Mouse (Mus musculus) embryonic facial prominence, embryonic 11.5 days (tissue): ENCODE measurements around the gene Dus1l. TPM values are rescaled to one million over a fixed set of nuclear protein-coding genes. Genes with fewer than 3 reads are reported as not detected.

Source experiments
- ATAC-seq: fragments of 200-750 bp; cut with Nextera tagmentation; replicated peaks from 2 replicates; pipeline ENCODE4 v1.8.0; 2017; ENCODE audit warnings: low read depth; ENCODE audit not compliant: insufficient number of reproducible peaks, low FRiP score, low TSS enrichment
- DNase-seq: peaks from one replicate; pipeline ENCODE4 v3.0.0-alpha.2; 2015; ENCODE audit warnings: low spot score
- H3K27ac ChIP-seq: fragments of 300-500 bp; sonication (generic); replicated peaks from 2 replicates; pipeline ENCODE4 v1.5.1; 2014; ENCODE audit warnings: mild to moderate bottlenecking, low read depth, low read length, control low read depth
- H3K27me3 ChIP-seq: fragments of 300-500 bp; sonication (generic); 2 replicates; pipeline ENCODE4 v1.6.1; 2014; ENCODE audit warnings: mild to moderate bottlenecking, low read length, moderate library complexity, mixed read lengths; ENCODE audit not compliant: control insufficient read depth, insufficient read depth
- H3K36me3 ChIP-seq: fragments of 300-500 bp; sonication (generic); replicated peaks from 2 replicates; pipeline ENCODE4 v1.6.1; 2014; ENCODE audit warnings: low read depth, mild to moderate bottlenecking, low read length, moderate library complexity, mixed read lengths; ENCODE audit not compliant: control insufficient read depth, insufficient read depth
- H3K4me1 ChIP-seq: fragments of 300-500 bp; sonication (generic); 2 replicates; pipeline ENCODE4 v1.6.1; 2014; ENCODE audit warnings: low read length, mixed read lengths; ENCODE audit not compliant: control insufficient read depth, insufficient read depth
- H3K4me2 ChIP-seq: fragments of 300-500 bp; sonication (generic); 2 replicates; pipeline ENCODE4 v1.6.1; 2014; ENCODE audit warnings: low read depth, mild to moderate bottlenecking, control low read depth, low read length, moderate library complexity
- H3K4me3 ChIP-seq: fragments of 300-500 bp; sonication (generic); 2 replicates; pipeline ENCODE4 v1.5.1; 2014; ENCODE audit warnings: low read depth, low read length, control low read depth
- H3K9ac ChIP-seq: fragments of 300-500 bp; sonication (generic); replicated peaks from 2 replicates; pipeline ENCODE4 v1.6.1; 2014; ENCODE audit warnings: mild to moderate bottlenecking, control low read depth, low read length
- H3K9me3 ChIP-seq: fragments of 300-500 bp; sonication (generic); replicated peaks from 2 replicates; pipeline ENCODE4 v1.6.1; 2016; ENCODE audit warnings: mild to moderate bottlenecking, low read length, inconsistent platforms, mixed read lengths; ENCODE audit not compliant: control insufficient read depth
- WGBS: fragments of 180-500 bp; shearing (Covaris S2); extraction: QIAGEN DNeasy Blood & Tissue Kit; methylation state at CpG from one replicate; pipeline ENCODE4 v1.1.7; 2014; 5-methylcytosine and 5-hydroxymethylcytosine counted together
- polyA plus RNA-seq: library from polyadenylated mRNA; unstranded; fragments of >200 nt; fragmentation: Nextera tagmentation; extraction: Ambion mirVana; gene quantifications from 2 replicates; pipeline ENCODE4 v1.2.1, GENCODE M21; 2014

The Dus1l gene
- polyA plus RNA-seq, 1 experiment from 2014 or later, result 72.8 TPM

DNA sequence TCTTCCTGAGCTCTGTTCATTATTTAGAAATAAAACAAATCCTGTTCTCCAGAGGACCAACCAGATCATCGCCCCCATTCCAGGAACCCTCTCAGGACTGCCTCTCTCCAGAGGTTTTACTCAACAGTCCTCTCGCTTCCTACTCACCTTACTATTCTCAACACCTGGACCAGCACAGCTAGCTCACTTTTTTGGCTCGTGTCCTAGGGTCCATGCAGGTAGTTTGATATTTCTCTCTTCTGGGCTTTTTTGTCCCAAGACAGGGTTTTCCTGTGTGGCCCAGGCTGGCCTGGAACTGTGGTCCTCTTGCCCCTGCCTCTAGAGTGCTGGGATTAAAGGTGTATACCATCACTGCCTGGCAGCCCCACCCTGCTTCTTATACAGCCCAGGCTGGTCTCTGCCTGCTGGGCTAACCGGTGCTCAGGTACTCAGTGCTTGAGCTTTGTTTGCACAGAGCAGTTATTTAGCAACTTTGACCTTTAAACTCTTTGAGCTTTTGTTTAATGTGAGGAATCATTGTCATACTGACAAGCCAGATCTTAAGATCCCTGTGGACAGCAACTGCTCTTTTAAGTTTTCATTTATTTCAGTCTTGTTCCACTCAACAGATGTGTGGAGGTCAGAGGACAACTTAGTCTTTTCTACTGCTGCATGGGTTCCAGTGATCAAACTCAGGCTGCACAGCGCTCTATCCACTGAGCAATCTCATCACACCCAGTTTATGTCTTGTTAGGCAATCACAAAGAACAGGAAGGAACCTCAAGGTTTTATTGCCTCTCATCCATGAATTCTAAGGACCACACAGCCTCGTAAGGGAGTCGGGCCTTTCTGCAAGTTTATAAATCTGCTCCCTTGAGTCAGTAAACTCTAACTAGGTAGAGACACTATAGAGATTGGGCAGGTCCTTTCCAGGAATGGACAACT lies 9.4 kb upstream of the Dus1l start:
- ATAC-seq, result no peak
- Histone ChIP-seq H3K36me3 (peaks cover 35% of the 10 kb centered on the region), H3K4me3 (no peak overlapping the region)

DNA sequence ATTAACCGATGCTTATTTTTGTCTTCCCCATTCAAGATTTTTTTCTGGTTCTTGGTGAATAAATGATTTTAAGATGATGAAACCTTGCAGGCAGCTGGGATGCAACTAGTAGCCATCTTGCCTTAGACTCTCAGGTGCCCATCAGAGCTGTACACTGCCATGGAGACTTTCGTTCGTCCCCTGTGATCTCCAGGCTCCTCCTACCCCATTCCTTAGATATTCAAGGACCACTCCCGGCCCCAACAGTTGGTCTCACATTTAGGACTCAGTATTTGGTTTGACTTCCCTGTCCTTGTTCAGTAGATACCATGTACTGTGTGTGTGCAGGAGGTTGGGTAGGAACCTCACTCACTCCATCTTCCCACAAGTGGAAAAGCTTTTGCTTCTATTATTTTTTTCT lies 8.6 kb upstream of the Dus1l start:
- H3K9me3 ChIP-seq, result no peaks in the 10 kb centered on the region
- 79% methylated on average over 4 of the region's 4 CpGs for WGBS
- peaks cover 28% of the 10 kb centered on the region for H3K36me3 ChIP-seq
- H3K27me3 ChIP-seq, result no peaks in the 10 kb centered on the region
- no peak overlapping the region for H3K9ac ChIP-seq
- no peak for ATAC-seq
- H3K4me3 ChIP-seq, result no peak overlapping the region
- no peak for DNase-seq
- H3K4me2 ChIP-seq, result no peak overlapping the region
- no peaks in the 10 kb centered on the region; the same call in 1 of the 2 replicates for H3K4me1 ChIP-seq
- H3K27ac ChIP-seq, result no peak overlapping the region

More for the DNA sequence above, 9.4 kb upstream of the Dus1l start:
- no peak overlapping the region for H3K9ac ChIP-seq
- H3K4me1 ChIP-seq, result no peaks in the 10 kb centered on the region
- H3K27me3 ChIP-seq, result no peaks in the 10 kb centered on the region
- no peak overlapping the region for H3K27ac ChIP-seq
- 84% methylated on average over 7 of the region's 7 CpGs for WGBS
- DNase-seq, result no peak
- H3K9me3 ChIP-seq, result no peaks in the 10 kb centered on the region
- no peak overlapping the region for H3K4me2 ChIP-seq

DNA sequence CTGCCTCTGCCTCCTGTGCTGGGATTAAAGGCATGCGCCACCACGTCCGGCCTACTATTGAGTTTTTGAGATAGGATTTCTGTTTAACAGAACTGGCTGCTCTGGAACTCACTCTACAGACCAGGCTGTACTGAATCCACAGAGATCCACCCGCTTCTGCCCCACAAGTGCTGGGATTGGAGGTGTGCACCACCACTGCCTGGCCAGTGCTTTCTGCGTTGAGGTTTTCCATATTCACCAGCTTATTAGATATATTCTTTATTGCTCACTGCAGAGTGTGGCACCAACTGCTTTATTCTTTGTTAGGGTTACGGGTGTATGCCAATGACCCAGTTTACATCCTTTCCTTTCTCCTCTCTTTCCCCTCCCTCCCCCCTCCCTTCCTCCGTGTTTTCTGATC lies 8.1 kb upstream of the Dus1l start:
- Histone ChIP-seq H3K4me1 (no peaks in the 10 kb centered on the region; the same call in 1 of the 2 replicates), H3K4me2 (no peak overlapping the region), H3K4me3 (no peak overlapping the region), H3K9me3 (no peaks in the 10 kb centered on the region), H3K27ac (no peak overlapping the region), H3K27me3 (no peaks in the 10 kb centered on the region), H3K9ac (no peak overlapping the region), H3K36me3 (peaks cover 25% of the 10 kb centered on the region)
- no peak for ATAC-seq
- DNase-seq, result no peak
- WGBS, result 88% methylated on average over 7 of the region's 7 CpGs

DNA sequence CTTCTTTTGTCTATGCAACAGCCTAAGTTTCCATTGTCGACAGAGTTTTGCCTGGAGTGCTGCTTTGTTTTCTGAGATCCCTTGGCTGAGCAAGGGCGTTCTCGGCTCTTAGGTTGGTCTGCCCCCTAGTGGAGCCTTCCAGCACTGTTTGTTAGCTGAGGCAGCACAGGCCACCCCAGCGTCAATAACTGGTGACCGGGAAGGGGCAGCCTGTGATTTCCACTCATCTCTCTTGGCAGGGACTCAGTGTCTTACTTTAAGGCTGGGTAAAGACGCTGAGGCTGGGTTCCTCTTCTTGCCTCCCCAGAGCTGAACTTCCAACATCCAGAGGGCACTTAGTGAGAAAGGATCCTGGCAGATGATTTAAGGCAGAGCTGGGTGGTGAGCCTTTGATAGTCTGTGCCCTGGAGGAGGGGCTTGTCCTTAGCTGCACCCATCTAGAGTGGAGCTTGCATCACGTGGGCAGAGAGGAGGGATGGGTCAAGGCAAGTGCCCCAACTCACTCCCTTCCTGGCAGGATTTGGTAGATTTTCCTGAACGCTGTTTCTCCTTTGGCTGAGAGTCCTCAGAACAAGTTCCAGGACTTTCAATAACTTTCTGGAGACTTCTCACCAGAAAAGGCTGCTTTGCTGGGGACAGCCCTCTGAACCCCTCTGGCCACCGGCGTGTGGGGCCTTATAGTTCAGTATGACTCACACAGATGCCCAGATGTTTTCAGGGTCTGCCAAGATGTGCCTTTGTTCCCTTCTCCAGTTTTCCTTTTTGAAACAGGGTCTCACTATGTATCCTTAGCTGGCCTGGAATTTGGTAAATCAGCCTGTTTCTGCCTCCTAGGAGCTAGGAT lies 4.1 kb upstream of the Dus1l start:
- 13% methylated on average over 10 of the region's 10 CpGs for WGBS
- DNase-seq (peak; percentile 95), ATAC-seq (peak; percentile 50; the same call in 1 of the 2 replicates)
- no peaks in the 10 kb centered on the region; the same call in 1 of the 2 replicates for H3K4me1 ChIP-seq
- H3K4me2 ChIP-seq, result no peak overlapping the region
- no peaks in the 10 kb centered on the region for H3K27me3 ChIP-seq
- no peak overlapping the region for H3K4me3 ChIP-seq
- no peaks in the 10 kb centered on the region for H3K36me3 ChIP-seq
- no peak overlapping the region for H3K27ac ChIP-seq
- H3K9ac ChIP-seq, result peak overlapping the region; percentile 37
- no peaks in the 10 kb centered on the region for H3K9me3 ChIP-seq

DNA sequence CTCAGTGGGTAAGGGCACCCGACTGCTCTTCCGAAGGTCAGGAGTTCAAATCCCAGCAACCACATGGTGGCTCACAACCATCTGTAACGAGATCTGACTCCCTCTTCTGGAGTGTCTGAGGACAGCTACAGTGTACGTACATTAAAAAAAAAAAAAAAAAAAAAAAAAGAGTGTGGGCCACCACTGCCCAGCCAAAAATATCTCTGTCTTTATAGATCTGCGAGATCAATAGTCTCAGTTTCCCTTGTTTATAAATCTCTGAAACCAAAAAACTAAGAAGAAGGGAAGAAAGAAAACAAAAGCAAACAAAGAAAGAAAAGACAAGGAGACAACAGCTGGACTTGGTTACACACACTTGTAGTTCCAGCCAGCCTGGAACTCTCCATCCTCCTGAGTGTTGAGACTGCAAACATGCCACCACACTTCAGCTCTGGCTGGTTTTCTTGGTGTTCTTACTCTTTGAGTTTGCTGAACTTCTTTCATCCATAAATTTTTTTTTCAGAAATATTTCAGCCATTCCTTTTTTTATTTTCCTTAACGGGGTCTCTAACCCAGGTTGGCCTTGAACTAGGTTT lies 3.2 kb upstream of the Dus1l start:
- H3K4me3 ChIP-seq, result no peak overlapping the region
- H3K4me2 ChIP-seq, result no peak overlapping the region
- ATAC-seq, result no peak

DNA sequence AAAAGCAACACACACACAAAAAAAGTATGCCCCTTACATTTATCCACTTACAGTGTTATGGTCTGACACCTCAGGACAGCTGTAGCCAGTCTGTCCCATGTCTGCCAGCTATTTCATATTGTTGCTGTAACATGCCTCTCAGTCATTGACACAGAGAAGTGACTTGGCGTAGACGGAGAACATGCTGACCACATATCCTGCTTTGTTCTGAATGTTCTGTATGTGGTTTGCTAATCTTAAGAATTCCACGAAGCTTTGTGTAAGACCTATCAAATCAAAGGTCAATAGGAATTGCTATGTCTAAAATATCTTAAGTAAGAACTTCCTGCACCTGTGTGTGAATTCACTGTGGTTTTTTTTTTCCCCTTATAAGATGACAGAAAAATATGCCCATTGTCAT lies 2.0 kb upstream of the Dus1l start:
- ATAC-seq (no peak), DNase-seq (no peak)
- no peak overlapping the region for H3K4me2 ChIP-seq
- no peak overlapping the region for H3K4me3 ChIP-seq
- H3K27ac ChIP-seq, result no peak overlapping the region
- 89% methylated on average over 3 of the region's 3 CpGs for WGBS
- H3K4me1 ChIP-seq, result no peaks in the 10 kb centered on the region; the same call in 1 of the 2 replicates
- H3K9me3 ChIP-seq, result no peaks in the 10 kb centered on the region
- H3K9ac ChIP-seq, result no peak overlapping the region
- no peaks in the 10 kb centered on the region; the same call in 1 of the 2 replicates for H3K36me3 ChIP-seq
- no peaks in the 10 kb centered on the region for H3K27me3 ChIP-seq

More for the DNA sequence above, 3.2 kb upstream of the Dus1l start:
- H3K9ac ChIP-seq, result no peak overlapping the region
- no peaks in the 10 kb centered on the region for H3K27me3 ChIP-seq
- H3K27ac ChIP-seq, result no peak overlapping the region
- H3K9me3 ChIP-seq, result no peaks in the 10 kb centered on the region
- H3K4me1 ChIP-seq, result no peaks in the 10 kb centered on the region; the same call in 1 of the 2 replicates
- no peak for DNase-seq
- no peaks in the 10 kb centered on the region for H3K36me3 ChIP-seq
- WGBS, result 63% methylated on average over 5 of the region's 6 CpGs

DNA sequence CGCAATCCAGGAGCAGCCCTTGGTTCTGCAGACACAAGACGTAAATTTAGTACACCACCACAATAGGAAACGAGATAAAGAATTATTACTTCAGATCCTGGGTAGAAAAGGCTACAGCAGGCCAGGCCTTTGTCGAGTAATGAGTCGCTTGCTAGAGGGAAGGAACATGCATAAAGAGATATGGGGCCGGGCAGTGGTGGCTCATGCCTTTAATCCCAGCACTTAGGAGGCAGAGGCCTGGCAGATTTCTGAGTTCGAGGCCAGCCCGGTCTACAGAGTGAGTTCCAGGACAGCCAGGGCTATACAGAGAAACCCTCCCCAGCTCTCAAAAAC lies 377 bp upstream of the Dus1l start:
- H3K9me3 ChIP-seq, result no peaks in the 10 kb centered on the region
- H3K4me1 ChIP-seq, result no peaks in the 10 kb centered on the region; the same call in 1 of the 2 replicates
- ATAC-seq (peak; percentile 14; the same call in 1 of the 2 replicates), DNase-seq (no peak)
- 35% methylated on average over 8 of the region's 8 CpGs for WGBS
- peak overlapping the region; percentile 99 for H3K4me3 ChIP-seq
- H3K36me3 ChIP-seq, result peaks cover 5% of the 10 kb centered on the region
- H3K9ac ChIP-seq, result peak overlapping the region; percentile 94
- H3K27me3 ChIP-seq, result no peaks in the 10 kb centered on the region
- no peak overlapping the region; the same call in 1 of the 2 replicates for H3K27ac ChIP-seq
- H3K4me2 ChIP-seq, result peak overlapping the region; percentile 19; the same call in 1 of the 2 replicates
